Mouse (Mus musculus) hematopoietic stem cell, adult 5-6 weeks (primary cell): ENCODE measurements at regions not wholly inside any gene's neighbourhood (a gene's known extent, or its start where the extent isn't known, plus 50 kb on each side); places are given as distances from the start of the nearest gene placed in this dataset.
"Not testable (repeated sequence)": the region's sequence is repeated elsewhere in the genome, so short reads cannot be mapped to it uniquely, and the experiment has no call there.

ENCODE experiments used
- ATAC-seq, 2 experiments: fragments of 125-278 bp in 1 of 2; replicated peaks in 1 of 2; 2 replicates each; pipeline ENCODE4 v1.8.0; 2016 to 2017; ENCODE audit warnings: inconsistent platforms in 2 of 2, mild to moderate bottlenecking in 2 of 2, moderate number of reproducible peaks in 2 of 2, low read depth in 1 of 2, moderate TSS enrichment in 1 of 2; ENCODE audit not compliant: low FRiP score in 2 of 2, poor library complexity in 2 of 2, severe bottlenecking in 2 of 2, insufficient read depth in 1 of 2, low TSS enrichment in 1 of 2

- ATAC-seq = no peak
These were observed 393.2 kb downstream of the Pid1 start for GRCm38 (mm10) chr1:83970641-83971285.

- ATAC-seq = not testable (repeated sequence)
These were observed 399.3 kb downstream of the Pid1 start for GRCm38 (mm10) chr1:83964631-83965030.

GRCm38 (mm10) chr1:83961761-83962160 lies 402.2 kb downstream of the Pid1 start:
- no peak for ATAC-seq

GRCm38 (mm10) chr1:83959756-83960155 lies 404.2 kb downstream of the Pid1 start:
- no peak for ATAC-seq

- ATAC-seq = no peak
These were observed 441.1 kb downstream of the Pid1 start for GRCm38 (mm10) chr1:83922900-83923299.

- no peak for ATAC-seq
These were observed 448.5 kb downstream of the Pid1 start for GRCm38 (mm10) chr1:83915454-83915853.

- no peak for ATAC-seq
These were observed 456.6 kb downstream of the Pid1 start for GRCm38 (mm10) chr1:83907347-83907746.

- no peak for ATAC-seq
These were observed 457.1 kb downstream of the Pid1 start for GRCm38 (mm10) chr1:83906906-83907305.

- ATAC-seq = no peak
These were observed 463.8 kb downstream of the Pid1 start for GRCm38 (mm10) chr1:83900135-83900534.

- ATAC-seq = no peak
These were observed 467.3 kb downstream of the Pid1 start for GRCm38 (mm10) chr1:83896650-83897049.

- ATAC-seq = no peak
These were observed 471.1 kb upstream of the Sphkap start for GRCm38 (mm10) chr1:83879109-83879399.

GRCm38 (mm10) chr1:83878330-83879108 lies 470.5 kb upstream of the Sphkap start:
- ATAC-seq = no peak

- ATAC-seq = no peak
These were observed 463.0 kb upstream of the Sphkap start for GRCm38 (mm10) chr1:83870853-83871567.

- no peak for ATAC-seq
These were observed 461.0 kb upstream of the Sphkap start for GRCm38 (mm10) chr1:83869046-83869445.

- ATAC-seq = no peak
These were observed 454.5 kb upstream of the Sphkap start for GRCm38 (mm10) chr1:83862541-83862940.

- no peak for ATAC-seq
These were observed 454.1 kb upstream of the Sphkap start for GRCm38 (mm10) chr1:83862128-83862527.

- no peak for ATAC-seq
These were observed 451.9 kb upstream of the Sphkap start for GRCm38 (mm10) chr1:83859732-83860424.

- ATAC-seq = no peak
These were observed 446.0 kb upstream of the Sphkap start for GRCm38 (mm10) chr1:83853996-83854395.
